Mouse (Mus musculus): ENCODE measurements around the gene Nsdhl.

DNA sequence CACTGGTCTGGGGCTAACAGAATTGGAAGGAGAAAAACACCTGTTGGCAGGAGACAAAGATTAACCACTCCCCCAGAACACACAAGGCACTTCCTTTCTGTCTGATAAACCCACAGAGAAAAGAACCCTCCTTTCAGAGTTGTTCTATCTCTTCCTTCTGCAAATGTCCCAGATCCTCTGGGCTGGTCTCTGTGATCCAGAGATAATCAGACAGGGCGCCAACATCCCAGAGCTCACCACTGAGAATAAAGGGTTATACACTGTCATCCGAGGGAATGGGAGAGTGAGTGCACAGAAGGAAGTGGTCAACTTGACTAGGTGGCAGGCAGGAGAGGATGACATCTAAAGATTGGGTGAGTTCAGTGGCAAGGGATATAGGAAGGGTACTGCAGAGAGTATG, 67.2 kb downstream of the Nsdhl start:
- TF ChIP-seq CTCF (IDR thresholded peaks at IDR 0.05; ENCODE audit: borderline replicate concordance, control insufficient read depth, extremely low read depth, insufficient read depth, low read length, poor library complexity) (no peak), POLR2A (IDR thresholded peaks at IDR 0.05; ENCODE audit: control insufficient read depth, extremely low read depth, insufficient read depth, low read length, poor library complexity) (no peak)

All from thymus, adult 2 months (tissue).